Mouse (Mus musculus): Measurements from ENCODE around the gene Mon2.
"Not testable (repeated sequence)": the region's sequence is repeated elsewhere in the genome, so short reads cannot be mapped to it uniquely, and the experiment has no call there.

The Mon2 gene

DNA sequence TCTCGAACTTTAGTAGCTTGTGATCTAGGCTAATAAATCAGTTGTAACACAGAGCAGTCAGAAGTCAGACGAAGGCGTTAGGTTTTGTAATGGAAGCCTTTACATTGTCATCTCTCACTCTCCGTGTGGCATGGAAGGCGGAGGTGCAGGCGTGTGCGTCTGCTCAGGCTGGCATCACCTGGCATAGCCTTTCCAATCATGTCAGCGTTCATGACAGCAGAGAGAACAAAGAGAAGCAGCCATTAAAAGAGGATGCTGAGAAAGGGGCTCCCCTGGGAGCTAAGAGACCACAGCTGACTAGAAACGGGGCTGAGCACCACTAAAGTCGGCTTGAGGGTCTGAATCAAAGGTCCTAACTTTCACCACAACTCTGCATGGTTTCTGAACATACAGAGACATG lies 19.8 kb downstream of the Mon2 start:
- DNase-seq: no peak

DNA sequence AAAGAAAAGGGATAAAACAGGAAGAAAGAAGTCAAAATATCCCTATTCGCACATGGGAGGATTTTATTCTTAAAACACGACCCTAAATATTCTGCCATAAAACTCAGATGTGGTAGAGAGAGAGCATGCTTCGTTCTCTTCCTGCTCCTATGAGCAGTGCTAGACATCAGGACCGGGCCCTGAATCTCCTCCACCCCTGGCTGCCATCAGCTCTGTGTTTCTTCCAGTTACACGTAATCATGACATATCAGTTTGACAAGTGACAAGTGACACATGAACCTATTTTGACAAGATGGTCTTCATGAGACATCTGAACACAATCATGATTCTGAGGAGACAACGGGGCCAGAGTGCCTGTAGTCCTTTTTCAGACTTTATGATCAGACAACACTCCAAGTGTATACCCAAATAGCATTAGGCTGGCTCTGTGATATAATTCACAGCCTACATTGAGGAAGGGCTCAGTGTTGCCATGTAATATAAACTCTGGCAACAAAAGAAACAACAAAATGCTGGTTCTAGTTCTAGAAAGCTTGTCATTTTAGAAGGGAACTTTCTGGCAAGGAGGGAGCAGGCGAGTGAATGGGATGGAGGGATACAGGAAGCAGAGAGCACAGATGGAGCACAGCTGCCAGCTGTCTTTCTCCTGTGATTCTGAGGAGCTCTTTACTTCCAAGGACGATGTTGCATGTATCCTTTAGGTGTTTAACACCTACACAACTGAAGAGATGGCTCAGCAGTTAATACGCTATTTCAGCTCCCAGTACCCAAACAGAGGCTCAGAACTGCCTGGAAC lies 20.9 kb downstream of the Mon2 start:
- DNase-seq: no peak

DNA sequence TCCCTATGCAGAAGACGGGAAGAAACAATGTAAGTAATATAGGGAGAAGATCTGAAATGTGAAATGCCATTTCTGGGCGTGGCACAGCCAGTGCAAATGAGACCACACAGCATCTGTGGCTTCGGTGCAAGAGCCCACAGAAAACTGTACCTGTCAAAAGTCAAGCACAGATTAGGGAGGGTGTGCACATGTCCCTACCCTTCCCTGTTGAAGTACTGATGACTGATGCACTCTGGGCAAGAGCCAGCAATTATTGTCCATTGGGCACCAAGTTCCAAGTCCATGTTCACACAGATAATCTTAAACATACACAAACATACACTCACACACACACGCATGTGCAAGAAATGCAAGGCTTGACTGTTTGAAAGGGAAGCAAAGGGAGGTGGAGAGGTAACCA lies 22.7 kb downstream of the Mon2 start:
- no peak for DNase-seq

DNA sequence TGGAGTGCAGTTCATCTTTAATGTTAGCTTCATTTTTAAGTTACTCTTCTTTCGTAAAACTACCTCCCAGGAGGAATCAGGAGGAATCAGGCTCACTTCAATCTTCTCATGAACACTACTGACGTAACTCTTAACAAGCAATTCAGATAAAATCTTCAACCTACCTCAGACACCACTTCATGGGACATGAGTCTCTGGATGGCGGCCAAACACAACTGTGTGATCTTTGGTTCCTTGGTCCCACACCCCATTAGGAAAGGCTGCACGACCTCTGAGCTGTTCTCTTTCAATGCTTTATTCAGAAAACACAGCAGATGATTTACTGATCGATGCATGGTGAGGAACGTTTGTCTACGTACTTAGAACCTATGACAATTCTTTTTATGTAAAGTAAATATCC lies 24.3 kb downstream of the Mon2 start:
- no peak for DNase-seq

DNA sequence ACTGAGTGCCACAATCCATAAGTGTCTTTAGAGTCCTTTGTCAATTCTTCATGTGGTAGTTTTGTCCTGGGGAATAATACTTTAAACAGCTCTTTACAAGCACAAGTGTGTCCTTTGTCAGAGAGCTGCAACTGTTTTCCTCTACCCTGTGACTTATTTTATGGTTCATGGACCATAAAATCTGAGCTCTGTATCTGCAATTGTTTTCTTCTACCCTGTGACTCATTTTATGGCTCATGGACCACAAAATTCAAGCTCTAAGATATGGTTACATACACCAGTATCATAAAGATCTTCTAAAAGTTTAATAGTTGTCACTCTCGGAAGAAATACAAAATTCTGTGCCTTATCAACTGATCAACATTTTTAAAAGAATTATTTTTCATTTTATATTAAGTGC lies 27.6 kb downstream of the Mon2 start:
- DNase-seq: no peak

DNA sequence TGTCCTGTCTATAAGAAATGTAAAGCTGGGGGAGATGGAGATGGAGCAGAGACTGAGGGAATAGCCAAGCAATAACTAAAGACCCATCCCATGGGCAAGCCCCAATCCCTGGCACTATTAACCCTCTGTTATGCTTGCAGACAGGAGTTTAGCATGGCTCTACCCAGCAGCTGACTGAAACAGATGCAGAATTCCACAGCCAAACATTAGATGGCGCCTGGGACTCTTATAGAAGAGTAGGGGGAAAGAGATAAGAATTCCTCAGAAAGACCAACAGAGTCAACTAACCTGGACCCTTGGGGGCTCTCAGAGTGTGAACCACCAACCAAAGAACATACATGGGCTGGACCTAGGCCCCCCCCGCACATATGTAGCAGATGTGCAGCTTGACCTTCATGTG lies 36.4 kb downstream of the Mon2 start:
- no peak for DNase-seq

DNA sequence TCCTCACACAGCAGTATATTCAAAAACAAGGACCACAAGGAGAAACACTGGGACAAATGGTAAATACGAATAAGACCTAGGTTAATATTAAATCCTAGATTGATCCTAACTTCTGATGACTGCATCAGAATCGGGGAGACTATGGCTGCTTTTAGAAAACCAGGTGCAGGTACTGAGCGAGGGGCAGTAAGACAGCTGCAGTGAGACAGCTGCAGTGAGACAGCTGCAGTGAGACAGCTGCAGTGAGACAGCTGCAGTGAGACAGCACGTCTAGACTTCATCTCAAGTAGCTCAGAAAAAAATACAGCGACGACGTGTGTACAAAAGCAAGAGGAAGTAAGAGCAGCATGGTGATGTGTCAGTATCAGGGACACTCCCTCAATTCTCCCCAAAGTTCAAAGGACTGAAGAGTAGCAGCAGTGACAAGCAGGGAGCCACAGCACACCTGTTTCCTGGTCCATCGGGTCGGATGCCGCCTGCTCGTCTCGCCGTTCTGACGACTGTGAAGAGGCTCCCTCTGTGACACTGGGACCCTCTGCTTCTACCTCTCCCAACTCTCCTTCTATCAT lies 44.1 kb downstream of the Mon2 start:
- no peak for DNase-seq

DNA sequence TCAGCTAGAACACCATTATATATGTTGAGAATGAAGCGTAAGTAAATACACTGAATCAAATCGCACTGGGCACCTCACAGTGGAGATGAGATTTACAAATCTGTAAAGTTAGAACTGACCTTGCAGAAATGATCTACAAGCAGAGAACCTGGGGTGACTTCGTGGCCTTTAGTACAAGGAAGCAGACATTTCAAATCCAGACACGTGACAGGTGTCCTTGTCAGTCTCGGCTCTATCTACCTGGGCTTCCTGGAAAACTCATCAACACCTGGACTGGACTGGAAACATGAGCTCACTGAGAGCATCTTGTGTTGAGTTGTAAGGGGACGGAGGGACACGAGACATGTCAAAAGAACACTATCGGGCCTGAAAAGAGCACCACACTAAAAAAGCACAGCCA lies 44.9 kb downstream of the Mon2 start:
- DNase-seq: no peak

DNA sequence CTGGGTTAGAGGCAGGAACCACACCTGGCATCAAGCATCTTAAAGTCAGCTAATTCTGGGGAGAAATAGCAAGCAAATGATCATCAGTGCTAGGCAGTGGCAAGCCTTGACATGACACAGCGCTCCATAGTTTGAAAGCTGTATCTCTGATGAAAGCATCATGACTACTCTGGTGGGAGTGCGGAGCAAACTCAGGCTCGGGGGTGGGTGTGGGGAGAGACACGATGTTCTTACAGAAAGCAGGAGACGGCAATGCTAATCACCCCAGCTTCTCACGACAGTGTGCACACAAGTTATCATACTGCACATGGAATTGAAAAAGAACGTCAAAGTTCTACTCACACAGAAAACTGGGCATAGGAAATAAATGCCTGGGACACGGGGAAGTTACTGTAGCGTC lies 45.7 kb downstream of the Mon2 start:
- DNase-seq: no peak

DNA sequence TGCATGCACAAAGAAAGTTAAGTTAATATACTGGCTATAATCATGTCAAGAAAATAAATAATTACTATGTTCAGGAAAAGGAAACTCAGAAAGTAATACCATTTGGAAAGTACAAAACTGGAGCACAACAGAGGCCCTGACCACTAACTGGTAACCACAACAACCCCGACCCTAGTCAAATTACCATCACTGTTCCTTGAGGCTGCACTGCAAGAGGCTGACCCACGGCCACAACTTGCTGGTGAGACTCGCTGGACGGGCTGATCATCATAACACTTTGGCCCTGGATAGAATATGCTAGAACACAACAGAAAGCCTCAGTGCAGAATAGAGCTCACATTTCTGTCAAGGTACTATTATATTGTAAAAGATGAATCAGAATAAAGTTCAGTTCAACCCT lies 47.4 kb downstream of the Mon2 start:
- DNase-seq: no peak

DNA sequence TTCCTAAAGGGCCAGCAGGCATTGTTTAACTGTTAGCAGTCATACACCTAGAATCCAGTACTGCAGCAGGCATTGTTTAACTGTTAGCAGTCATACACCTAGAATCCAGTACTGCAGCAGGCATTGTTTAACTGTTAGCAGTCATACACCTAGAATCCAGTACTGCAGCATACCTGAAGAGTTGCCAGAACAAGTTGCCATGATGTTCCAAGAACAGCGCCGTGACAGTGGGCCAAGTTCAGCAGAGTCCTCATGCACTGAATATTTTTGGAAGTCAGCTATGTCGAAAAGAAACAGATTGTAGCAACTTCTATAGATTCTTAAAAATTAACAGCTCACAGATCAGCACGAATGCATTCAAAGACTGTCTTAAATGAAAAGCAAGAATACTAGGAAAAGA lies 49.6 kb downstream of the Mon2 start:
- DNase-seq: not testable (repeated sequence)

DNA sequence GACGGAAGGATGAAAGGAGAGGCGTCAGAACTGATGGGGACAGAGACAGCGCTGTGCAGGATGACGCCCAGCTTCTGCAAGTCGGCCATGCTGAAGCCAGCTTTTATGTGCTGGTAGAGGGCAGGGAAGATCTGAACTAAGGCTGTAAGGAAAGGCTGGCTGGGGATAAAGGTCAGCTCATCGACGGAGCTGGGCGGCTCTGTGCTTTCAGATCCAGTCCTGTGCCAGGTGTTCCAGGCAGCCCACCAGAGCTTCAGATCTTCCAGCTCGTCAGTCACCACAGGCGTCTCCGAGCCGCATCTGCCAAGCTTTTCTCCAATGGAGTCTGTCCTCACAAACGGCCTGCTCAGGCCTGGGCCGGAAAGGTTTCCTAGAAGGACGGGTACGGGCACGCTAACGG lies 62.9 kb downstream of the Mon2 start:
- no peak for DNase-seq

DNA sequence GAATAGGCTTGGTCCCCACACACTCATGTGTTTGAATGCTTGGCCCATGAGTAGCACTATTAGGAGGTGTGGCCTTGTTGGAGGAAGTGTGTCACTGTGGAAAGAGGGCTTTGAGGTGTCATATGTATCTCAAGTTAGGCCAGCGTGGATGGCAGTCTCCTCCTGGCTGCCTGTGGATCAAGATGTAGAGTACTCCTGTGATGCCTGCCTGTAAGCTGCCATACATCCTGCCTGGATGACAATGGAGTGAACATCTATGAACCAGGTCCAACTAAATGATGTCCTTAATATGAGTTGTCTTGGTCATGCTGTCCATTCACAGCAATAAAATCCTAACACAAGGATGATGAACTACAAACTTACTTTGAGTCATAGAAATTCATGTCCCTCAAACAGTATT lies 64.9 kb downstream of the Mon2 start:
- no peak for DNase-seq

DNA sequence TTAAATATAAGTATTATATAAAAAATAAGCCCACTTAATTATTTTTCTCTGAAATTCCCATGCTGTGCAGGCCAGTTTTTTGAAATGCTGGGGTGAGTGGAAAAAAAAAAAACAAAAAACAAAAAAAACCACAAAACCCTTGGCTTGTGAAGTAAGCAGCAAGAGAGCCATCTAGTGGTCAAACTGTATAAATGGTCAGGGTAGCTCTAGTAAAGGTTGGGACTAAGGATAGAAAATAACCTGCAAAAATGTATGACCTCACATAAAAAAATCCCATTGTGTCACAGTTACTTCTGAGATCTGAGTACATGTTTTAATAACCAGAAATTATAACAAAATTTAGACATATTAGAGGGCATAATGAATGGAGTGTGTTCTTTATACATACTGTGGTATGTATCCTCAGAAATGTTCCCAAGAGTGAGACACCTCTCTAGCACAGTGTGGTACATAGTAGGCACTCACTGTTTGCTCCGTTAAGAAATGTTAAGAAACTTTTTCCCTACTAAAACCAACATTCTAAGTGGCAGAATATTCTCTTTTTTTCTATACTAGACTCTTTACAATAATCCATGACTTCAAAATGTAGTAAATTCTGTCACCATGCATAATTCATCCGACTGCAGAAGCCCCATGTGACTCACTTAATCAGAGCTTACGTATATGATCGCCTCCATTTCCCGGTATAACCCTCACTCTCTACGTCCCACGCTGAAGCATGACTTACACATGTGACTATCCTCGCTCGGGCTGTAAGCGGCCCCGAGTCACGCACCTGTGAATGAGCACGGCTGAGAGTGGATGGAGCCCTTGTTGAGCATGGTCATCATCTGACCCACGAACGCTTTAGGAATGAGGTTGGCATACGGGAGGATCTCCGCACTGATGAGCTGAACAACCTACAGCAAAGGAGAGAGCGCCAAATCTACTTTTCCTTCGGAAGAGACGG lies 70.8 kb downstream of the Mon2 start:
- no peak for DNase-seq

DNA sequence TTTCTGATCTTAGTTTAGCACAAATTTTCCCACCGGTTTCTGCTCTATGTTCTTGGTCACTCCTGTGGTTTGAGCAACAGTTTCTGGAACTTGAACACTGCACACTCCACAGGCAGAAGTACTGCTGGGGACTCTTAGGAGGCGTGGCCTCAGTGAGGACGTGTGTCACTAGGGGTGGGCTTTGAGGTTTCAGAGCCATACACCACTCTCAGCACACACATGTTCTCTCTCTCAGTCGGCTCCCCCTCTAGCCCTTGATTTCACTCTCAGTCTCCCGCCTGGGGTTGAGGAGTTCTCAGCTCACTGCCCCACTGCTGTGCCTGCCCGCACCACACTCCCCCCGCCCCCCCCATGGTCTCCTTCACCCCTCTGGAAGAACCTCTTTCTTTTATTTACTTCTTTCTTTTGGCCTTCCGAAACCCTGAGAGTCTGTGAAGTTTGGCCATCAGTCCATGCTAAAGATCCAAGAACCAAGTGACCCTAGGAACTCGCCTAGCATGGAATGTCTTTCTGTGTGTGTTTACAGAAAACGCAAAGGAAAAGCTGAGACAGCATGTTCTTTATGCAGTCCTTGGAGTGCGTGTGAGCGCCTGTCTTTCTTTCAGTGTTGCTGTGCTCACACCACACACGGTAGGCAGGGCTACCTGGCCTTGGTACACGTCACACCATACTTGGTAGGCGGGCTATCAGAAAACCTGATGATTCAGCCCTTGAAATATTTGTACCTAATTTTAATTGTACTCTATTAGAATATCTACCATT lies 71.6 kb downstream of the Mon2 start:
- no peak for DNase-seq

DNA sequence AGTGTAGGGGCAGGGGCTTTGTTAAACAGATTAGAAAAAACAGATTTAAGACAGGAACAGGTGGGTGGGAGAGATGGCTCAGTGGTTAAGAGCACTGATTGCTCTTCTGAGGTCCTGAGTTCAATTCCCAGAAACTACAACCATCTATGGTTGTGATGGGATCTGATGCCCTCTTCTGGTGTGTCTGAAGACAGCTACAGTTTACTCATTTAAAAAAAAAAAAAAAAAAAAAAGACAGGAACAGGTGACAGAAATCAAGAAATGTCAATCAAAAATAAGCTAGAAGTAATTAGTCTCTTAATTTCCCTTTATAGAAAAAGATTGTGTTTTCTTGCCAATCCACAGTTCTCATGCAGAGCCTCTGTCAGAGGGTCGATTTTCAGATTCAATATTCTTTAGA lies 74.3 kb downstream of the Mon2 start:
- DNase-seq: no peak

DNA sequence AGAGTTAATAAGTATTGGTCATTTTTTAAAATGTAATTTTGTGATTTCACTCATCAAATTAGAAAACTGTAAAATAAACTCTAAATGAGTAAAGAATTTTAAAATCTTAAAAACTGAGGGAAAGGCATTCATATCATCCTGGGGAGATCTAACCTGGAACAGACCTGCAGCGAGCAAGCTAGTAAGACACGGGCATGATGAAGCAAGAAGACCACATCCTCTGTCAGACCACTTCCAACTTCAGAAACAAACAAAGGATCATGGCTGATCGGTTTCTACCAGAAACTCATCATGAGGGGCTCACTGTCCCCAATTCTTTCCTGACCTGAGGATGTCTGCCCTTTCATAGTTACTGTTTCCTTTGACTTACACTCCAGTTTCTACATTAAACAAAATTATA lies 74.9 kb downstream of the Mon2 start:
- no peak for DNase-seq

DNA sequence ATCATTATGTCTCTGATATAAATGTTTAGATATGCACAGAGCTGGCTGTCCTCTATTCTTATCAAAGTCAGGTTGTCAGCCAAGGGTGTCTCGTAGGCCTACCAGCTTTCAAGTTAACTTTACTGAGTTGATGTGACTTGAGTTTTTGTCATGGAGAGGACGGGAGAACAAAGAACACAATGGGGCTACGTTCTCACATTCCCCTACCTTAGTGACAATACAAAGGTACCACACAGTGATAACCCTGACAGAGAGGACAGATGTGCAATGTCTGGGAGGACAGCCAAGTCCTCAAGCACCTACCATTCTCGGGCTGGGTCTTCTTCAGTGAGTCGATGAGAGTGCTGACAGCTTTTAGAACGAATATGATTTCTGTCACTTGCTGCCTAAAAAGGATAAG lies 76.9 kb downstream of the Mon2 start:
- DNase-seq: no peak

DNA sequence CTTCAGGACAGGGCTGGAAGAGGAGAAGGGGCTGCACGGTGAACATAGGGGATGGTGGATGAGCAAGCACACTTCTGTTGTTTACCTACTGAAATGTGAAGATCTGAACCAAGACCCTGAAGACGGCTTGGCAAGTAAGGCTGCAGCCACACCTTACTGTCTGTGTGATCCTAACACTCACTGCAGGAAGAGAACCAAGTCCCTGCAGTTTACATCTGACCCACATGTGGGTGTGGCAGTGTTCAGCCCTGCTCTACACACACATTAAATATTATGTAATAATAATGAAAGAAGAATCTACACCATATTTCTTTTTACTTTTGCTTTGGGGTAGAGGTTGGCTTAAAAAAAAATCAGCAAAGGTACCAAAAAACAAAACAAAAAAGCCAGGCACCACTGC lies 78.5 kb downstream of the Mon2 start:
- no peak for DNase-seq

DNA sequence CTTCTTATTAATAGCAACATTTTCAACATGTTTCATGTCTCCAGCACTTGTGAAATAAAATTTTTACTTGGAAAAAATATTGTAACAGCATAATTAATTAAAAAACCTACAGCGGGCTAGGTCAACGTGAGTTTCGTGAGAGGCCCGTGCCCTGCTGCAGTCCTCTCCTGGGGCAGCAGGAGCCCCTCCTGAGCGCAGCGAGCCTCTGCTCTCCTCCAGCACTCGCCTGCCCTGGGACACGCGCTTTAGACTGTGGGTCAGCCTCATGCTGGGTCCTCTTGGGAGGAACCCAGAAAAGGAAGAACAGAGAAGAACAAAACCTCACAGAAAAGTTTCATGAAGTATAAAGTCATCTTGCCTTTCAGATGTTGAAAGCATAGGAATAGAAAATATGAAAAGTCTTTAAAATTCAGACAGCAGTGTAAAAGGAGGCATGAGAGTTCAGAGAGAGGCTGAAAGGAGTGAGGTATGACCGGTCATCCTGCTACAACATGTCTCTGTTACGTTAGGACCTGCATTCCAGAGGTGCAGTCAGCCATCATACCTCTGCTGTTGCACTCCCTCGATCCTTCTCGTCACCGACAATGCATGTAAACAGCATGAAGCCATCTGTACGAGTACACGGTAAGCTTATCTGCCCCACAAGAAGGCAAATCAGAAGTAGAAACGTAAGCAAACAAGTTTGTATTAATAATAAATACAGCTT lies 81.8 kb downstream of the Mon2 start:
- DNase-seq: no peak

DNA sequence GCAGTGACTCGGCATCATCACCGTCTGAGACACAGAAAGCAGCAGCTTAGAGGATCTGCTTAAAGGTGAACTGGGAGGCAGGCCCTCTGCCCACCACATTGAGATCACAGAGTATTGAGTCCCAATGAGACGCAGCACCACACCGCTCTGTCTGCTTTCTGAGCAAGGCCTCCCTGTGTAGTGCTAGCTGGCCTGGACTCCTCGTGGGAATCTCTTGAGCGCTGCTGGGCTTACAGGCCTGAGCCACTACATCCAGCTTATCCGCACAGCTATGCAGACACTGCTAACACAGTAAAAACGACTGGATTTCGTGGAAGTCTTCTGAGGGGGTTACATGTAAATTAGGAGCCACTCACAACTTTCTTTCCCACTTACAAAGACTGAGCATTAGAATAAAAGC lies 84.7 kb downstream of the Mon2 start:
- DNase-seq: peak; percentile 33 to 43

DNA sequence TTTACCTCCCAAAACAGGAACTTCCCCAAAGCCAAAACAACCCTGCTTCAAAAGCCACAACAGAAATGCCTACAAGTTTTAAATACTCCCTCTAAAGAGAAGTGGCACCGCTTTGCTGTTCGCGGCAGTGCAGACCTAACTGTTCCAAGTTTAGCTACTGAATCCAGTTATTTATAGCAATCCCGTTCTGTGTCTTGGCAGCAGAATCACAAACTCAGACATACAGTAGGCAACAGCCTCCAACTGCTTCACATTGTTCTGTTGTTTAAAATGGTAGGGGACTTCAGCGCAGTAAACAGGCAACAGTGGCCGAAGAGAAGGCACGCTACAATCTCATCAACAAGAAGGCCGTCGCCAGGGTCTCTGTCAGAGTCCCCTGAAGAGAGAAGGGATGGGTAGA lies 85.3 kb downstream of the Mon2 start:
- peak; percentile 48 to 58 for DNase-seq
